Mouse (Mus musculus) CH12.LX (cell line): ENCODE results near the gene Cdk15.

Experiments
- CHD2 ChIP-seq: IDR thresholded peaks from 2 replicates; pipeline ENCODE4 v1.6.1; 2011; ENCODE audit warnings: low read length, improper control_type of control experiment
- ELF1 ChIP-seq: IDR thresholded peaks from 2 replicates; pipeline ENCODE4 v1.6.1; 2014; ENCODE audit warnings: low read depth, mild to moderate bottlenecking, inconsistent platforms, low read length, improper control_type of control experiment
- MEF2A ChIP-seq: IDR thresholded peaks from 2 replicates; pipeline ENCODE4 v1.6.1; 2014; ENCODE audit warnings: low read depth, mild to moderate bottlenecking, inconsistent platforms, low read length, improper control_type of control experiment, borderline replicate concordance
- POLR2A ChIP-seq: IDR thresholded peaks from 2 replicates; pipeline ENCODE4 v1.6.1; 2011; ENCODE audit warnings: low read depth, mild to moderate bottlenecking, improper control_type of control experiment, low read length
- POLR2AphosphoS2 ChIP-seq: IDR thresholded peaks from 2 replicates; pipeline ENCODE4 v1.6.1; 2011; ENCODE audit warnings: low read depth, low read length, improper control_type of control experiment

GRCm38 (mm10) chr1:59215446-59215845, 41.3 kb upstream of the Cdk15 start:
- no peak for TF ChIP-seq CHD2
- TF ChIP-seq POLR2AphosphoS2: no peak
- TF ChIP-seq ELF1: no peak
- no peak for TF ChIP-seq MEF2A
- TF ChIP-seq POLR2A: no peak
